Mouse (Mus musculus): ENCODE results near the gene Exosc5.

The Exosc5 gene

GRCm38 (mm10) chr7:25677013-25677412, 18.0 kb downstream of the Exosc5 start:
- DNase-seq (ENCODE audit: low read depth in 1 of 2, low spot score in 2 of 2) = no peak

- peak in 1 of 2 experiments; percentile 35 for DNase-seq (ENCODE audit: low read depth in 1 of 2, low spot score in 2 of 2)
Measured at GRCm38 (mm10) chr7:25679971-25680370, 21.0 kb downstream of the Exosc5 start.

GRCm38 (mm10) chr7:25680514-25681258, 21.7 kb downstream of the Exosc5 start, which contains the start of gene B9d2:
B9d2 (plus strand) TSS chr7:25680780.
- peak; percentile 94 to 98 for DNase-seq (ENCODE audit: low read depth in 1 of 2, low spot score in 2 of 2)

GRCm38 (mm10) chr7:25681341-25682231, 22.6 kb downstream of the Exosc5 start:
- no peak for DNase-seq (ENCODE audit: low read depth in 1 of 2, low spot score in 2 of 2)

GRCm38 (mm10) chr7:25683474-25684180, 24.7 kb downstream of the Exosc5 start:
- peak in 1 of 2 experiments; percentile 24 for DNase-seq (ENCODE audit: low read depth in 1 of 2, low spot score in 2 of 2)

- no peak for DNase-seq (ENCODE audit: low read depth in 1 of 2, low spot score in 2 of 2)
Measured at GRCm38 (mm10) chr7:25684659-25685058, 25.7 kb downstream of the Exosc5 start.

- no peak for DNase-seq (ENCODE audit: low read depth in 1 of 2, low spot score in 2 of 2)
Measured at GRCm38 (mm10) chr7:25685926-25686470, 27.0 kb downstream of the Exosc5 start.

GRCm38 (mm10) chr7:25686680-25687531, 27.9 kb downstream of the Exosc5 start, which contains the start of gene Tgfb1:
Tgfb1 (plus strand) TSS chr7:25687002.
- peak; percentile 46 to 82 for DNase-seq (ENCODE audit: low read depth in 1 of 2, low spot score in 2 of 2)

GRCm38 (mm10) chr7:25687811-25688401, 28.9 kb downstream of the Exosc5 start:
- DNase-seq (ENCODE audit: low read depth in 1 of 2, low spot score in 2 of 2) = peak in 1 of 2 experiments; percentile 51

- DNase-seq (ENCODE audit: low read depth in 1 of 2, low spot score in 2 of 2) = peak; percentile 75 to 92
Measured at GRCm38 (mm10) chr7:25688810-25689586, 30.0 kb downstream of the Exosc5 start.

GRCm38 (mm10) chr7:25689603-25690021, 30.6 kb downstream of the Exosc5 start:
- DNase-seq (ENCODE audit: low read depth in 1 of 2, low spot score in 2 of 2) = no peak

- no peak for DNase-seq (ENCODE audit: low read depth in 1 of 2, low spot score in 2 of 2)
Measured at GRCm38 (mm10) chr7:25690051-25690450, 31.1 kb downstream of the Exosc5 start.

GRCm38 (mm10) chr7:25694104-25694503, 35.1 kb downstream of the Exosc5 start:
- no peak for DNase-seq (ENCODE audit: low read depth in 1 of 2, low spot score in 2 of 2)

GRCm38 (mm10) chr7:25699851-25700250, 40.9 kb downstream of the Exosc5 start:
- no peak for DNase-seq (ENCODE audit: low read depth in 1 of 2, low spot score in 2 of 2)

- DNase-seq (ENCODE audit: low read depth in 1 of 2, low spot score in 2 of 2) = no peak
Measured at GRCm38 (mm10) chr7:25700732-25701131, 41.8 kb downstream of the Exosc5 start.

- DNase-seq (ENCODE audit: low read depth in 1 of 2, low spot score in 2 of 2) = no peak
Measured at GRCm38 (mm10) chr7:25702350-25702749, 43.4 kb downstream of the Exosc5 start.

- DNase-seq (ENCODE audit: low read depth in 1 of 2, low spot score in 2 of 2) = no peak
Measured at GRCm38 (mm10) chr7:25703793-25704494, 45.0 kb downstream of the Exosc5 start.

- DNase-seq (ENCODE audit: low read depth in 1 of 2, low spot score in 2 of 2) = no peak
Measured at GRCm38 (mm10) chr7:25704716-25705364, 45.9 kb downstream of the Exosc5 start.

Data from monocyte, adult 2 months (primary cell).